In the genomic region with DNA sequence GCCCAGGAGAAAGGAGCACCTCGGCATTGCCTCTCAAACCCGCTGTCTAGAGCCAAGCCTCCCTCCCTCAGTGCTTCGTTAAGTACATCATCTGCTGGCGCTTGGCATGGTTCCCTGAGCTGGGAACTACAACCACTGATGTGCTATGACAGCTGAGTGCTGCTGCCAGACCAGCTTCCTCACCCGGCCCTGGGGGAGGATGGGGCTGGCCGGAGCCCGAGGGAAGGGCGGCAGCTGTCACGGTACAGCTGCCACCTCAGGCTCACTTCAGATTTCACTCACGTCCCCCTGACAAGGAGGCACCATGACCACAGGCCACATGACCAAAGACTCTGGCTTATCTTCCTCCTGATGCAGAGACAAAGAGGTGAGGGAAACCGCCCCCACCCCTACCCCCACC, we compare ENCODE assay signal across 7 mouse cellular contexts. TPM values are rescaled to one million over a fixed set of nuclear protein-coding genes. Genes with fewer than 3 reads are reported as not detected.
A peak's percentile ranks its signal among the peaks of the same experiment; 100 is the strongest.
DNase-seq lines count a peak whose midpoint lies in the region; ATAC-seq and TF ChIP-seq lines count a peak whose summit lies in the region.

No protein-coding gene starts in this region.

- peak overlapping the region; percentile 88 for H3K27ac ChIP-seq in lung, postnatal 0 days (ENCODE audit: low read length)

- H3K4me2 ChIP-seq in lung, postnatal 0 days (replicated peaks; ENCODE audit: low read depth, low read length), result no peak overlapping the region; the same call in 1 of the 2 replicates

- 2% methylated on average over 11 of the region's 11 CpGs for WGBS in lung, postnatal 0 days

- H3K27me3 ChIP-seq in lung, postnatal 0 days (replicated peaks; ENCODE audit: insufficient read depth, low read length), result no peaks in the 10 kb centered on the region

- DNase-seq in B cell, adult 2 months, result peak; percentile 39 to 42
- peak; percentile 88 for DNase-seq in adrenal gland, adult 2 months
- peak; percentile 66 to 85 for DNase-seq in frontal cortex, adult 2 months (ENCODE audit: extremely low spot score in 1 of 2, low spot score in 1 of 2)
- DNase-seq in heart, postnatal 25 days (ENCODE audit: low spot score), result peak; percentile 75
- peak; percentile 77 to 85 for DNase-seq in kidney, postnatal 4 days
- DNase-seq in lung, postnatal 0 days (ENCODE audit: low spot score), result peak; percentile 95
- peak; percentile 90 to 92 for DNase-seq in right cerebral cortex, postnatal 10 days (ENCODE audit: low spot score in 2 of 2)

- no peak for TF ChIP-seq CTCF in lung, postnatal 0 days (IDR thresholded peaks at IDR 0.05)

- TF ChIP-seq EP300 in lung, postnatal 0 days (IDR thresholded peaks at IDR 0.05), result no peak; the same call in 1 of the 2 replicates

- H3K4me3 ChIP-seq in lung, postnatal 0 days (ENCODE audit: low read depth, low read length), result no peak overlapping the region

- no peaks in the 10 kb centered on the region for H3K9me3 ChIP-seq in lung, postnatal 0 days (ENCODE audit: low read length)

- peaks cover 35% of the 10 kb centered on the region for H3K4me1 ChIP-seq in lung, postnatal 0 days (ENCODE audit: insufficient read depth, low read depth, low read length)

- H3K9ac ChIP-seq in lung, postnatal 0 days (replicated peaks; ENCODE audit: low read depth), result no peak overlapping the region

- ATAC-seq in lung, postnatal 0 days, result peak; percentile 86

- no peaks in the 10 kb centered on the region for H3K36me3 ChIP-seq in lung, postnatal 0 days (ENCODE audit: insufficient read depth, low read length)

- intact Hi-C loops in heart, postnatal 25 days (cut with DNase I), result loop anchor here (5.0 kb wide), 1 partner anchor 54 kb away; no protein-coding TSS in a partner anchor

RNA-seq across cellular contexts. Expression of a gene that starts 59.1 kb away (rescaled TPM):
- 100 to 1,000 TPM in 1 of 2 experiments, 10 to 100 TPM in 1; 48.7 to 154 TPM for total RNA-seq in adrenal gland, adult 2 months (2021)
- 71.0 and 106 TPM in 2 replicates for polyA plus RNA-seq in adrenal gland, adult 2 months (2012; rRNA removed)
- polyA plus RNA-seq in frontal cortex, adult 2 months (2012; rRNA removed), result 16.0 and 20.0 TPM in 2 replicates
- 10 to 100 TPM; 34.9 to 37.7 TPM for total RNA-seq in heart, postnatal 25 days (2021)
- 7.1 and 8.8 TPM in 2 replicates for polyA plus RNA-seq in lung, postnatal 0 days (2015; fragmentation: Nextera tagmentation; extraction: Ambion mirVana)

Comparison
In these comparisons a context has a peak if more than half of its experiments do, and no peak if none do; other contexts are left out.
1. DNase-seq: peak in every context shown above with its lines; median percentile 95 in lung, postnatal 0 days; 91 in right cerebral cortex, postnatal 10 days; 88 in adrenal gland, adult 2 months; 81 in kidney, postnatal 4 days; 76 in frontal cortex, adult 2 months; 75 in heart, postnatal 25 days; 40 in B cell, adult 2 months.